Mouse (Mus musculus) skeletal muscle tissue, postnatal 0 days (tissue): ENCODE data around the gene 4930564D02Rik. TPM values are rescaled to one million over a fixed set of nuclear protein-coding genes. Genes with fewer than 3 reads are reported as not detected.

Source experiments
- polyA plus RNA-seq: library from polyadenylated mRNA; unstranded; fragments of >200 nt; fragmentation: Nextera tagmentation; extraction: Ambion mirVana; gene quantifications from 2 replicates; pipeline ENCODE4 v1.2.1, GENCODE M21; 2015

4930564D02Rik gene
- polyA plus RNA-seq, result not detected in 2 replicates

GRCm38 (mm10) chr3:105066544-105066943 lies at the start of gene 4930564D02Rik:
TSS of gene 4930564D02Rik (plus strand) at chr3:105066844.

GRCm38 (mm10) chr3:105052937-105053697 lies 13.5 kb upstream of the 4930564D02Rik start, which contains the start of gene Cttnbp2nl:
TSS of gene Cttnbp2nl (minus strand) at chr3:105053146.

Other genes with a start within 250 kb of the 4930564D02Rik start
- 13.4 and 14.5 TPM in 2 replicates for gene Mov10, start 248.3 kb upstream of the 4930564D02Rik start, polyA plus RNA-seq
- gene St7l, start 202.8 kb upstream of the 4930564D02Rik start, polyA plus RNA-seq, result 22.9 and 24.4 TPM in 2 replicates
- 63.0 and 68.2 TPM in 2 replicates for gene Capza1, start 202.3 kb upstream of the 4930564D02Rik start, polyA plus RNA-seq
- gene Wnt2b, start 104.9 kb upstream of the 4930564D02Rik start, polyA plus RNA-seq, result 0.49 and 0.55 TPM in 2 replicates
- gene Cttnbp2nl, start 13.7 kb upstream of the 4930564D02Rik start, polyA plus RNA-seq, result 7.2 and 8.5 TPM in 2 replicates